Mouse (Mus musculus) bone marrow macrophage, adult 2 months (primary cell): ENCODE data around the gene Lzts3.

ENCODE experiments used
- CTCF ChIP-seq: IDR thresholded peaks from 2 replicates; pipeline ENCODE4 v1.5.1; 2012; ENCODE audit warnings: low read depth, mild to moderate bottlenecking, low read length, moderate library complexity
- POLR2A ChIP-seq: IDR thresholded peaks from 2 replicates; pipeline ENCODE4 v1.6.1; 2012; ENCODE audit warnings: mild to moderate bottlenecking, low read depth, low read length, borderline replicate concordance

DNA sequence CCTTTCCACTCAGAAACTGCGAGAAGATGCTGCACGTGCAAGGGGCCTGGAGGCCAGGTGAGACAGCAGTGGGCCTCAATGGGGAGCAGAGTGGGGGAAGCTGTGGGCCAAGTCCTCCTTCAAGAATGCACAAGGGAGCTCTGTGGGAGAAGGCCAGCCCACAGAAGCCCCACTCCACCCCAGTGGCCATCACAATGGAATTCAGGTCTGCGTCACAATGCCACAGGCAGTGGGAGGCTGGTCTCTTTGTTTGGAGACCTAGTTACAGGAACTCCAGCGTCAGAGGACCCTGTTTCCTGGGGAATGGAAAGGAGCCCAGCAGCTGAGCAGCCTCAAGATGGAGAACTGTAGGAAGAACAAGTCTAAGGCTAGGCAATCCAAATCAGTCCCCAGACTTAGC lies 53.4 kb downstream of the Lzts3 start:
- TF ChIP-seq CTCF = no peak
- no peak for TF ChIP-seq POLR2A
